Comparison of ENCODE assay signal across 8 mouse cellular contexts in the genomic region with DNA sequence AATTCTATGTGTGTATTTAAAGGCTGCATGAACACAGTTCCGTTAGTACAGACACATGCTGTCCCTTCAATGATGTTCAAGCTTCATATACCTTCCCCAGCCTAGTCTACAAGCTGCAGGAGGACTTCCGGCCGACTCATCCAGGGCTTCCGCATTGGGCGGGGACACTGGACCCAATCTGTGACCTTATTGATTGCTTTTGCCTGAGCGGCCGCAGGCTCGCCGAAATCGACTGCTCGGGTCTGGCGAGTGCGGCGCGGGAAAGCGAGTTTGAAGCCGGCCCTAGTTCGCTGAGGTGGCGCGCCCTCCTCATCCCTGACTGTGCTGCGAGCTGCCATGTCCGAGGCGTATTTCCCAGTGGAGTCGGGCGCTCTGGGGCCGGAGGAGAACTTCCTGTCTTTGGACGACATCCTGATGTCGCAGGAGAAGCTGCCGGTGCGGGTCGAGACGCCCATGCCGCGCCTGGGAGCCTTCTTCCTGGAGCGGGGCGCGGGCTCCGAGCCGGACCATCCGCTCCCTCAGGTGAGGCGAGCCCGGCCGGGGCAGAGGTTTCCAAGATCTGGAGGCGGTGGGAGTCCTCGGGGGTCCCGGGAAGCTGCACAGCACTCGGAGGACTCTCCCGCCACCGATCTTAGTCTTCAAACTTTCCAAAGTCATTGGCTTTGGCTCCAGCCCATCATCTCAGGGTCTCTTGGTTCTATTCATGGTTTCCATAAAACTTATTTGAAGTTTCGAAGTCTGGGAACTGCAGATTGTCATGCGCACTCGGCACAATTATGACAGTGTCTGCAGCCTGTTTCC. TPM values are rescaled to one million over a fixed set of nuclear protein-coding genes. Genes with fewer than 3 reads are reported as not detected.
DNase-seq lines count a peak whose midpoint lies in the region; ATAC-seq and TF ChIP-seq lines count a peak whose summit lies in the region.

TSS of gene Gins3 (plus strand) at position 192 of the 801 bp plus-strand sequence.

- DNase-seq in gastrocnemius, postnatal 10 days, result peak; percentile 87
- peak; percentile 87 to 93 for DNase-seq in left cerebral cortex, postnatal 10 days (ENCODE audit: extremely low spot score in 1 of 2, low spot score in 2 of 2)
- peak; percentile 86 for DNase-seq in right cerebral cortex, postnatal 25 days
- DNase-seq in urinary bladder, postnatal 4 days (ENCODE audit: low spot score in 2 of 2), result peak; percentile 88 to 90

- 0 out of 2 replicates have a peak, but pooled peaks have one; percentile 17 for TF ChIP-seq POLR2A in cortical plate, adult 2 months (IDR thresholded peaks at IDR 0.05; ENCODE audit: extremely low read depth, insufficient read depth, low read length)

- ATAC-seq in activated CD4-positive, CD25-positive, alpha-beta regulatory T cell, adult 4 months, result peak; percentile 98
- ATAC-seq in inflammation-experienced regulatory T-cells, adult 6 months, result peak; percentile 99
- peak; percentile 95 for ATAC-seq in megakaryocyte-erythroid progenitor cell, adult 5-6 weeks (replicated peaks; ENCODE audit: low FRiP score, low TSS enrichment, poor library complexity, severe bottlenecking)

- peak within 1 kb of the TSS; percentile 71 for H3K4me3 ChIP-seq in cortical plate, adult 2 months (ENCODE audit: insufficient read depth, low read length)

- H3K4me1 ChIP-seq in cortical plate, adult 2 months (ENCODE audit: control insufficient read depth, insufficient read depth, low read length), result no peaks in the 10 kb centered on the region; the same call in 1 of the 2 replicates

- H3K27ac ChIP-seq in cortical plate, adult 2 months (ENCODE audit: insufficient read depth, low read length), result no peak within 1 kb of the TSS

- intact Hi-C loops in left cerebral cortex, postnatal 10 days (cut with DNase I), result no loop called here

- TF ChIP-seq CTCF in cortical plate, adult 2 months (IDR thresholded peaks at IDR 0.05; ENCODE audit: extremely low read depth, insufficient read depth, low read length), result no peak

RNA-seq across cellular contexts. Expression of gene Gins3, which starts in this region (rescaled TPM):
- polyA plus RNA-seq in activated CD4-positive, CD25-positive, alpha-beta regulatory T cell, adult 4 months (2017; shearing (Covaris generic)), result 10 to 100 TPM in 1 of 2 experiments, 1 to 10 TPM in 1; 7.0 to 10.1 TPM
- polyA plus RNA-seq in cortical plate, adult 2 months (2012; rRNA removed), result 1.6 and 1.8 TPM in 2 replicates
- total RNA-seq in gastrocnemius, postnatal 10 days (2021), result 1 to 10 TPM; 1.1 to 2.1 TPM
- 10 to 100 TPM in 1 of 3 experiments, 1 to 10 TPM in 2; 8.3 to 13.8 (median 9.1) TPM for polyA plus RNA-seq in inflammation-experienced regulatory T-cells, adult 6 months (2017; shearing (Covaris generic))
- total RNA-seq in left cerebral cortex, postnatal 10 days (2021), result 1 to 10 TPM; 1.3 TPM
- total RNA-seq in megakaryocyte-erythroid progenitor cell, adult 5-6 weeks (2014; fragmentation: Nextera tagmentation), result 21.2 and 21.6 TPM in 2 replicates
- total RNA-seq in megakaryocyte-erythroid progenitor cell, adult 5-6 weeks (2017), result 10.7 and 24.0 TPM in 2 replicates
